Mouse (Mus musculus): ENCODE measurements at regions not wholly inside any gene's neighbourhood (a gene's known extent, or its start where the extent isn't known, plus 50 kb on each side); places are given as distances from the start of the nearest gene placed in this dataset.

DNA sequence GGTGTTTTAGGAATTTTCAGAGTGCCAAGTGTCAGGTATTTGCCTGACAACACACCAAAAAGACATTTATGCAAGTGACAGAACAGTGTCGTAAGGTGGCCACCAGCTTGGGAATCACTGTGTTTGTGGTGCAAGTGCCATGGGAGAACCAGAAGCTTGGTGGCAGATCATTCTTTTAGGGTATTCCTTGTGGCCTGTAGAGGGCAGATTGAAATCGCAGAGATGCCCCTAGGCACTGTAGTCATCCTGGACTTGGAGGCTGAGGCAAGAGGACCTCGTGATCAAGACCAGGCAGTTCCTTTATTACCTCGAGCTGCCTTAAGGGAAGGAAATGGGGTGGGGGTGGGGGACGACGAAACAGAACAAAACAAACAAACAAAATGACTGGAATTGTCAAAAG is 196.8 kb downstream of the Gm5426 start:
- TF ChIP-seq POLR2A (IDR thresholded peaks at IDR 0.05; ENCODE audit: insufficient read depth, low read depth, low read length) (no peak), CTCF (IDR thresholded peaks at IDR 0.05) (peak; percentile 52)

Measured in heart, adult 2 months (tissue).